Mouse (Mus musculus): ENCODE measurements at regions not wholly inside any gene's neighbourhood (a gene's known extent, or its start where the extent isn't known, plus 50 kb on each side); places are given as distances from the start of the nearest gene placed in this dataset.
A peak's percentile ranks its signal among the peaks of the same experiment; 100 is the strongest.

GRCm38 (mm10) chr8:73930344-73930743 is 577.0 kb upstream of the Large1 start:
- H3K9ac ChIP-seq (ENCODE audit: low read length), result no peak overlapping the region
- no peak overlapping the region for H3K27ac ChIP-seq (replicated peaks in 1 of 2; ENCODE audit: control insufficient read depth in 1 of 2, insufficient read depth in 1 of 2, low read depth in 2 of 2, low read length in 2 of 2)
- no peaks in the 10 kb centered on the region for H3K27me3 ChIP-seq (ENCODE audit: control insufficient read depth, insufficient read depth, low read length)
- H3K4me2 ChIP-seq (ENCODE audit: low read length), result no peak overlapping the region
- no peak overlapping the region for H3K4me3 ChIP-seq (ENCODE audit: control insufficient read depth in 1 of 2, insufficient read depth in 1 of 2, low read depth in 1 of 2, low read length in 2 of 2)
- H3K36me3 ChIP-seq (ENCODE audit: control insufficient read depth, insufficient read depth, low read length), result no peaks in the 10 kb centered on the region
- ATAC-seq (ENCODE audit: insufficient number of reproducible peaks, insufficient read depth, low FRiP score, low read depth), result no peak
- H3K4me1 ChIP-seq (ENCODE audit: control insufficient read depth in 2 of 2, insufficient read depth in 2 of 2, low read length in 2 of 2), result no peaks in the 10 kb centered on the region
- 37% methylated on average over 1 of the region's 1 CpGs for WGBS
- no peaks in the 10 kb centered on the region for H3K9me3 ChIP-seq (ENCODE audit: control insufficient read depth, low read length)

GRCm38 (mm10) chr8:73925515-73926241 is 572.3 kb upstream of the Large1 start:
- Histone ChIP-seq H3K9ac (ENCODE audit: low read length) (no peak overlapping the region), H3K9me3 (ENCODE audit: control insufficient read depth, low read length) (no peaks in the 10 kb centered on the region), H3K27ac (replicated peaks in 1 of 2; ENCODE audit: control insufficient read depth in 1 of 2, insufficient read depth in 1 of 2, low read depth in 2 of 2, low read length in 2 of 2) (no peak overlapping the region), H3K27me3 (ENCODE audit: control insufficient read depth, insufficient read depth, low read length) (no peaks in the 10 kb centered on the region), H3K4me1 (ENCODE audit: control insufficient read depth in 2 of 2, insufficient read depth in 2 of 2, low read length in 2 of 2) (no peaks in the 10 kb centered on the region), H3K4me3 (ENCODE audit: control insufficient read depth in 1 of 2, insufficient read depth in 1 of 2, low read depth in 1 of 2, low read length in 2 of 2) (no peak overlapping the region), H3K4me2 (ENCODE audit: low read length) (no peak overlapping the region), H3K36me3 (ENCODE audit: control insufficient read depth, insufficient read depth, low read length) (no peaks in the 10 kb centered on the region)
- no peak for ATAC-seq (ENCODE audit: insufficient number of reproducible peaks, insufficient read depth, low FRiP score, low read depth)

- 20% methylated on average over 3 of the region's 3 CpGs for WGBS
- ATAC-seq (ENCODE audit: insufficient number of reproducible peaks, insufficient read depth, low FRiP score, low read depth), result no peak
- no peak overlapping the region for H3K9ac ChIP-seq (ENCODE audit: low read length)
- H3K4me3 ChIP-seq (ENCODE audit: control insufficient read depth in 1 of 2, insufficient read depth in 1 of 2, low read depth in 1 of 2, low read length in 2 of 2), result no peak overlapping the region
- H3K4me2 ChIP-seq (ENCODE audit: low read length), result no peak overlapping the region
- no peak overlapping the region for H3K27ac ChIP-seq (replicated peaks in 1 of 2; ENCODE audit: control insufficient read depth in 1 of 2, insufficient read depth in 1 of 2, low read depth in 2 of 2, low read length in 2 of 2)
- no peaks in the 10 kb centered on the region for H3K36me3 ChIP-seq (ENCODE audit: control insufficient read depth, insufficient read depth, low read length)
- no peaks in the 10 kb centered on the region for H3K4me1 ChIP-seq (ENCODE audit: control insufficient read depth in 2 of 2, insufficient read depth in 2 of 2, low read length in 2 of 2)
- no peaks in the 10 kb centered on the region for H3K9me3 ChIP-seq (ENCODE audit: control insufficient read depth, low read length)
- no peaks in the 10 kb centered on the region for H3K27me3 ChIP-seq (ENCODE audit: control insufficient read depth, insufficient read depth, low read length)
Measured at GRCm38 (mm10) chr8:73923181-73923580, 569.8 kb upstream of the Large1 start.

GRCm38 (mm10) chr8:73921158-73921557 is 567.8 kb upstream of the Large1 start:
- WGBS, result 74% methylated on average over 2 of the region's 2 CpGs

GRCm38 (mm10) chr8:73920564-73920963 is 567.2 kb upstream of the Large1 start:
- Histone ChIP-seq H3K27me3 (ENCODE audit: control insufficient read depth, insufficient read depth, low read length) (no peaks in the 10 kb centered on the region), H3K4me3 (ENCODE audit: control insufficient read depth in 1 of 2, insufficient read depth in 1 of 2, low read depth in 1 of 2, low read length in 2 of 2) (no peak overlapping the region), H3K27ac (replicated peaks in 1 of 2; ENCODE audit: control insufficient read depth in 1 of 2, insufficient read depth in 1 of 2, low read depth in 2 of 2, low read length in 2 of 2) (no peak overlapping the region), H3K9ac (ENCODE audit: low read length) (no peak overlapping the region), H3K9me3 (ENCODE audit: control insufficient read depth, low read length) (no peaks in the 10 kb centered on the region), H3K4me1 (ENCODE audit: control insufficient read depth in 2 of 2, insufficient read depth in 2 of 2, low read length in 2 of 2) (no peaks in the 10 kb centered on the region), H3K4me2 (ENCODE audit: low read length) (no peak overlapping the region), H3K36me3 (ENCODE audit: control insufficient read depth, insufficient read depth, low read length) (no peaks in the 10 kb centered on the region)
- ATAC-seq (ENCODE audit: insufficient number of reproducible peaks, insufficient read depth, low FRiP score, low read depth), result no peak

More at GRCm38 (mm10) chr8:73921158-73921557, 567.8 kb upstream of the Large1 start:
- H3K4me3 ChIP-seq (ENCODE audit: control insufficient read depth in 1 of 2, insufficient read depth in 1 of 2, low read depth in 1 of 2, low read length in 2 of 2), result no peak overlapping the region
- H3K36me3 ChIP-seq (ENCODE audit: control insufficient read depth, insufficient read depth, low read length), result no peaks in the 10 kb centered on the region
- H3K27me3 ChIP-seq (ENCODE audit: control insufficient read depth, insufficient read depth, low read length), result no peaks in the 10 kb centered on the region
- H3K4me1 ChIP-seq (ENCODE audit: control insufficient read depth in 2 of 2, insufficient read depth in 2 of 2, low read length in 2 of 2), result no peaks in the 10 kb centered on the region
- H3K27ac ChIP-seq (replicated peaks in 1 of 2; ENCODE audit: control insufficient read depth in 1 of 2, insufficient read depth in 1 of 2, low read depth in 2 of 2, low read length in 2 of 2), result no peak overlapping the region
- H3K9ac ChIP-seq (ENCODE audit: low read length), result no peak overlapping the region
- no peaks in the 10 kb centered on the region for H3K9me3 ChIP-seq (ENCODE audit: control insufficient read depth, low read length)
- no peak for ATAC-seq (ENCODE audit: insufficient number of reproducible peaks, insufficient read depth, low FRiP score, low read depth)
- no peak overlapping the region for H3K4me2 ChIP-seq (ENCODE audit: low read length)

GRCm38 (mm10) chr8:73905071-73905470 is 551.7 kb upstream of the Large1 start:
- WGBS, result 88% methylated on average over 6 of the region's 6 CpGs
- Histone ChIP-seq H3K4me3 (ENCODE audit: control insufficient read depth in 1 of 2, insufficient read depth in 1 of 2, low read depth in 1 of 2, low read length in 2 of 2) (no peak overlapping the region), H3K27me3 (ENCODE audit: control insufficient read depth, insufficient read depth, low read length) (no peaks in the 10 kb centered on the region), H3K27ac (replicated peaks in 1 of 2; ENCODE audit: control insufficient read depth in 1 of 2, insufficient read depth in 1 of 2, low read depth in 2 of 2, low read length in 2 of 2) (no peak overlapping the region), H3K36me3 (ENCODE audit: control insufficient read depth, insufficient read depth, low read length) (no peaks in the 10 kb centered on the region), H3K9ac (ENCODE audit: low read length) (no peak overlapping the region), H3K9me3 (ENCODE audit: control insufficient read depth, low read length) (no peaks in the 10 kb centered on the region), H3K4me2 (ENCODE audit: low read length) (no peak overlapping the region), H3K4me1 (ENCODE audit: control insufficient read depth in 2 of 2, insufficient read depth in 2 of 2, low read length in 2 of 2) (peaks cover 0 to 7% of the 10 kb centered on the region in 2 experiments; a peak in 1 of 4 replicates)
- ATAC-seq (ENCODE audit: insufficient number of reproducible peaks, insufficient read depth, low FRiP score, low read depth), result no peak

GRCm38 (mm10) chr8:73903838-73904237 is 550.5 kb upstream of the Large1 start:
- no peak overlapping the region for H3K27ac ChIP-seq (replicated peaks in 1 of 2; ENCODE audit: control insufficient read depth in 1 of 2, insufficient read depth in 1 of 2, low read depth in 2 of 2, low read length in 2 of 2)
- no peak overlapping the region for H3K9ac ChIP-seq (ENCODE audit: low read length)
- no peak for ATAC-seq (ENCODE audit: insufficient number of reproducible peaks, insufficient read depth, low FRiP score, low read depth)
- no peaks in the 10 kb centered on the region for H3K27me3 ChIP-seq (ENCODE audit: control insufficient read depth, insufficient read depth, low read length)
- H3K4me3 ChIP-seq (ENCODE audit: control insufficient read depth in 1 of 2, insufficient read depth in 1 of 2, low read depth in 1 of 2, low read length in 2 of 2), result no peak overlapping the region
- H3K9me3 ChIP-seq (ENCODE audit: control insufficient read depth, low read length), result no peaks in the 10 kb centered on the region
- 27% methylated on average over 3 of the region's 3 CpGs for WGBS
- H3K4me1 ChIP-seq (ENCODE audit: control insufficient read depth in 2 of 2, insufficient read depth in 2 of 2, low read length in 2 of 2), result peaks cover 0 to 7% of the 10 kb centered on the region in 2 experiments; a peak in 1 of 4 replicates
- H3K4me2 ChIP-seq (ENCODE audit: low read length), result 0 out of 2 replicates have a peak overlapping the region, but pooled peaks have one; percentile 11
- H3K36me3 ChIP-seq (ENCODE audit: control insufficient read depth, insufficient read depth, low read length), result no peaks in the 10 kb centered on the region

- ATAC-seq (ENCODE audit: insufficient number of reproducible peaks, insufficient read depth, low FRiP score, low read depth), result no peak
- no peaks in the 10 kb centered on the region for H3K9me3 ChIP-seq (ENCODE audit: control insufficient read depth, low read length)
- no peaks in the 10 kb centered on the region for H3K27me3 ChIP-seq (ENCODE audit: control insufficient read depth, insufficient read depth, low read length)
- no peak overlapping the region for H3K9ac ChIP-seq (ENCODE audit: low read length)
- 86% methylated on average over 2 of the region's 2 CpGs for WGBS
- no peak overlapping the region for H3K4me2 ChIP-seq (ENCODE audit: low read length)
- no peaks in the 10 kb centered on the region for H3K36me3 ChIP-seq (ENCODE audit: control insufficient read depth, insufficient read depth, low read length)
- no peak overlapping the region for H3K27ac ChIP-seq (replicated peaks in 1 of 2; ENCODE audit: control insufficient read depth in 1 of 2, insufficient read depth in 1 of 2, low read depth in 2 of 2, low read length in 2 of 2)
- no peak overlapping the region for H3K4me3 ChIP-seq (ENCODE audit: control insufficient read depth in 1 of 2, insufficient read depth in 1 of 2, low read depth in 1 of 2, low read length in 2 of 2)
- H3K4me1 ChIP-seq (ENCODE audit: control insufficient read depth in 2 of 2, insufficient read depth in 2 of 2, low read length in 2 of 2), result no peaks in the 10 kb centered on the region
Measured at GRCm38 (mm10) chr8:73885976-73886375, 532.6 kb upstream of the Large1 start.

All from heart, embryonic 14.5 days (tissue).